In the genomic region with DNA sequence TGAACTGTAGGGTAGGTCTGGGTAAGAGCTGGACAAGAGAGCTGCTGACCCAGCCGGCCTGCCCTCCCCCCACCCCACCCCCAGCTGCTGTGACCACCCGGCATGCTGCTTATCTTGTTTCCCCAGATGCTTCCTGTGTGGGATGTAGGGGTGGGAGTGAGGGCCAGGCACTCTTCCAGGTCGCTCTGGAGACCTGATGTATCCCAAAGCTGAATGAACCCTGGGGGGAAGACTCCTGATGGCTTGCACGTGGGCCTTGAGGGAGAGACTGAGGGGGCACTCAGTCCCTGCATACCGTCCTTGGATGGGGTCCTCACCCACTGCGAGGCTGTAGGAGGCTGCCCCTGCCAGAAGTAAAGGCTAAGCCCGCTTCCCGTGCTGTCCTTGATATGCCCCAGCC, we compare ENCODE assay signal across 8 mouse cellular contexts. TPM values are rescaled to one million over a fixed set of nuclear protein-coding genes. Genes with fewer than 3 reads are reported as not detected.
DNase-seq lines count a peak whose midpoint lies in the region; ATAC-seq and TF ChIP-seq lines count a peak whose summit lies in the region.
"Had no signal": no experiment of that assay in that cellular context is flagged by ENCODE, and none has a peak within 500 bp of the region (broad histone marks: within the 10 kb centered on the region; RNA-seq: fewer than 3 reads in every experiment).

No protein-coding gene starts in this region.

- no peak for TF ChIP-seq CTCF in spleen, adult 2 months (IDR thresholded peaks at IDR 0.05; ENCODE audit: extremely low read depth, insufficient read depth, insufficient read length, insufficient replicate concordance)
- no peak for TF ChIP-seq CTCF in liver, adult 2 months (IDR thresholded peaks at IDR 0.05; ENCODE audit: low read depth, low read length)
- no peak for TF ChIP-seq CTCF in stomach, postnatal 0 days (IDR thresholded peaks at IDR 0.05; ENCODE audit: low read depth)
- no peak for TF ChIP-seq CTCF in thymus, adult 2 months (IDR thresholded peaks at IDR 0.05; ENCODE audit: borderline replicate concordance, control insufficient read depth, extremely low read depth, insufficient read depth, low read length, poor library complexity)

- H3K4me2 ChIP-seq in stomach, postnatal 0 days (replicated peaks; ENCODE audit: low read depth): no peak overlapping the region

- TF ChIP-seq EP300 in stomach, postnatal 0 days (optimal IDR thresholded peaks at IDR 0.05): no peak

- no peak for TF ChIP-seq POLR2A in spleen, adult 2 months (IDR thresholded peaks at IDR 0.05; ENCODE audit: low read depth, low read length)
- TF ChIP-seq POLR2A in liver, adult 2 months (IDR thresholded peaks at IDR 0.05; ENCODE audit: extremely low read depth, insufficient read depth, low read length): no peak
- no peak for TF ChIP-seq POLR2A in thymus, adult 2 months (IDR thresholded peaks at IDR 0.05; ENCODE audit: control insufficient read depth, extremely low read depth, insufficient read depth, low read length, poor library complexity)

- no peaks in the 10 kb centered on the region for H3K79me2 ChIP-seq in liver, adult 2 months (ENCODE audit: control insufficient read depth, insufficient read depth, low read length)

- H3K36me3 ChIP-seq in spleen, adult 2 months (ENCODE audit: control insufficient read depth, insufficient read depth, low read length): no peaks in the 10 kb centered on the region
- H3K36me3 ChIP-seq in liver, adult 2 months (ENCODE audit: control insufficient read depth, insufficient read depth, low read length): no peaks in the 10 kb centered on the region
- no peaks in the 10 kb centered on the region for H3K36me3 ChIP-seq in stomach, postnatal 0 days (ENCODE audit: control insufficient read depth, insufficient read depth, low read length)
- no peaks in the 10 kb centered on the region for H3K36me3 ChIP-seq in thymus, adult 2 months (ENCODE audit: control insufficient read depth, insufficient read depth, low read length)

- H3K4me1 ChIP-seq in spleen, adult 2 months (ENCODE audit: control insufficient read depth, insufficient read depth, insufficient read length): peaks cover 12% of the 10 kb centered on the region; the same call in 1 of the 2 replicates
- H3K4me1 ChIP-seq in liver, adult 2 months (ENCODE audit: control insufficient read depth, insufficient read depth, low read length): peaks cover 14% of the 10 kb centered on the region
- H3K4me1 ChIP-seq in stomach, postnatal 0 days (replicated peaks; ENCODE audit: control insufficient read depth, insufficient read depth): peaks cover 10% of the 10 kb centered on the region; the same call in 1 of the 2 replicates
- peaks cover 19% of the 10 kb centered on the region for H3K4me1 ChIP-seq in thymus, adult 2 months (replicated peaks; ENCODE audit: control insufficient read depth, insufficient read depth, low read length)

- intact Hi-C loops in heart, postnatal 10 days (cut with DNase I): loop anchor here (2.0 to 5.0 kb wide), 3 partner anchors 28 to 203 kb away; no protein-coding TSS in a partner anchor

- no peak for ATAC-seq in stomach, postnatal 0 days (ENCODE audit: low FRiP score, low TSS enrichment)

- 27% methylated on average over 8 of the region's 8 CpGs for WGBS in spleen, adult 2 months
- WGBS in liver, adult 2 months: 62% methylated on average over 8 of the region's 8 CpGs
- WGBS in stomach, postnatal 0 days: 38% methylated on average over 8 of the region's 8 CpGs
- WGBS in thymus, adult 2 months: 29% methylated on average over 8 of the region's 8 CpGs

- H3K9me3 ChIP-seq in stomach, postnatal 0 days (ENCODE audit: control insufficient read depth, low read length): no peaks in the 10 kb centered on the region

- H3K27ac ChIP-seq in spleen, adult 2 months (ENCODE audit: insufficient read depth, low read length): peak overlapping the region; percentile 42
- H3K27ac ChIP-seq in liver, adult 2 months (replicated peaks; ENCODE audit: insufficient read depth, low read depth, low read length): peak overlapping the region; percentile 30
- peak overlapping the region; percentile 88 for H3K27ac ChIP-seq in stomach, postnatal 0 days (replicated peaks)
- H3K27ac ChIP-seq in thymus, adult 2 months (ENCODE audit: control insufficient read depth, insufficient read depth, low read length): no peak overlapping the region

- no peak for DNase-seq in spleen, adult 2 months (ENCODE audit: low read depth in 1 of 2, low spot score in 2 of 2)
- DNase-seq in spleen, adult 12 weeks (ENCODE audit: low spot score): no peak
- peak; percentile 73 to 81 for DNase-seq in heart, postnatal 10 days
- no peak for DNase-seq in liver, adult 2 months (ENCODE audit: extremely low read depth, low read depth, low spot score)
- no peak for DNase-seq in stomach, postnatal 0 days (ENCODE audit: low spot score)
- no peak for DNase-seq in thymus, adult 2 months
- no peak for DNase-seq in right cerebral cortex, postnatal 14 days

- no peaks in the 10 kb centered on the region for H3K27me3 ChIP-seq in spleen, adult 2 months (ENCODE audit: control insufficient read depth, insufficient read depth, low read length)
- H3K27me3 ChIP-seq in liver, adult 2 months (ENCODE audit: control insufficient read depth, insufficient read depth, low read length): no peaks in the 10 kb centered on the region
- H3K27me3 ChIP-seq in stomach, postnatal 0 days (ENCODE audit: control insufficient read depth, insufficient read depth, low read length): no peaks in the 10 kb centered on the region
- H3K27me3 ChIP-seq in thymus, adult 2 months (ENCODE audit: control insufficient read depth, insufficient read depth, low read length): no peaks in the 10 kb centered on the region

- no peak overlapping the region for H3K4me3 ChIP-seq in spleen, adult 2 months (ENCODE audit: extremely low read depth, insufficient read depth, insufficient read length)
- no peak overlapping the region for H3K4me3 ChIP-seq in liver, adult 2 months (ENCODE audit: insufficient read depth, low read depth, low read length)
- H3K4me3 ChIP-seq in stomach, postnatal 0 days (ENCODE audit: low read depth, low read length): no peak overlapping the region
- no peak overlapping the region for H3K4me3 ChIP-seq in thymus, adult 2 months (ENCODE audit: control insufficient read depth, insufficient read depth, low read length)

- no peak overlapping the region for H3K9ac ChIP-seq in liver, adult 2 months (ENCODE audit: low read depth, low read length)
- H3K9ac ChIP-seq in stomach, postnatal 0 days (ENCODE audit: low read length): peak overlapping the region; percentile 38; the same call in 1 of the 2 replicates

RNA-seq across cellular contexts. Expression of gene Atp5mpl, which starts 21.7 kb away (rescaled TPM):
- 8.8 and 9.3 TPM in 2 replicates for polyA plus RNA-seq in spleen, adult 2 months (2012; rRNA removed)
- 1,000 to 10,000 TPM; 1,429 to 1,432 TPM for total RNA-seq in heart, postnatal 10 days (2021)
- 336 and 444 TPM in 2 replicates for total RNA-seq in liver, adult 2 months (2014; rRNA removed)
- polyA plus RNA-seq in liver, adult 2 months (2012; rRNA removed): 23.8 and 26.3 TPM in 2 replicates
- polyA plus RNA-seq in stomach, postnatal 0 days (2015; fragmentation: Nextera tagmentation; extraction: Ambion mirVana): 814 and 865 TPM in 2 replicates
- 32.8 and 46.5 TPM in 2 replicates for polyA plus RNA-seq in thymus, adult 2 months (2012; rRNA removed)

RNA-seq across cellular contexts. Expression of gene Tdrd9, which starts 26.2 kb away (rescaled TPM):
- polyA plus RNA-seq in spleen, adult 2 months (2012; rRNA removed): 0.02 TPM in 1 of 2 replicates, not detected in the other
- total RNA-seq in heart, postnatal 10 days (2021): under 1 TPM; 0.15 to 0.26 TPM
- not detected in 2 replicates for total RNA-seq in liver, adult 2 months (2014; rRNA removed)
- polyA plus RNA-seq in liver, adult 2 months (2012; rRNA removed): not detected in 2 replicates
- 0.01 TPM in 1 of 2 replicates, not detected in the other for polyA plus RNA-seq in stomach, postnatal 0 days (2015; fragmentation: Nextera tagmentation; extraction: Ambion mirVana)
- 0.09 and 0.15 TPM in 2 replicates for polyA plus RNA-seq in thymus, adult 2 months (2012; rRNA removed)

RNA-seq across cellular contexts. Expression of gene Rd3l, which starts 36.0 kb away (rescaled TPM):
- polyA plus RNA-seq in spleen, adult 2 months (2012; rRNA removed): not detected in 2 replicates
- total RNA-seq in heart, postnatal 10 days (2021): under 1 TPM; 0.26 to 0.64 TPM
- not detected in 2 replicates for total RNA-seq in liver, adult 2 months (2014; rRNA removed)
- polyA plus RNA-seq in liver, adult 2 months (2012; rRNA removed): not detected in 2 replicates
- 0.08 and 0.13 TPM in 2 replicates for polyA plus RNA-seq in stomach, postnatal 0 days (2015; fragmentation: Nextera tagmentation; extraction: Ambion mirVana)
- polyA plus RNA-seq in thymus, adult 2 months (2012; rRNA removed): not detected in 2 replicates
- polyA plus RNA-seq: brain, embryonic 14.5 days had no signal

RNA-seq across cellular contexts. Expression of gene Ppp1r13b, which starts 37.2 kb away (rescaled TPM):
- polyA plus RNA-seq in spleen, adult 2 months (2012; rRNA removed): 13.7 and 13.8 TPM in 2 replicates
- 10 to 100 TPM; 23.4 to 26.8 TPM for total RNA-seq in heart, postnatal 10 days (2021)
- total RNA-seq in liver, adult 2 months (2014; rRNA removed): 2.9 and 4.2 TPM in 2 replicates
- polyA plus RNA-seq in liver, adult 2 months (2012; rRNA removed): 4.5 and 5.4 TPM in 2 replicates
- polyA plus RNA-seq in stomach, postnatal 0 days (2015; fragmentation: Nextera tagmentation; extraction: Ambion mirVana): 18.9 and 21.5 TPM in 2 replicates
- 28.1 and 30.1 TPM in 2 replicates for polyA plus RNA-seq in thymus, adult 2 months (2012; rRNA removed)

Comparison
In these comparisons a context has a peak if more than half of its experiments do, and no peak if none do; other contexts are left out.
1. DNase-seq: peak in heart, postnatal 10 days (2 of 2); none in spleen, adult 2 months (0 of 2), spleen, adult 12 weeks (single experiment), liver, adult 2 months (single experiment), stomach, postnatal 0 days (single experiment), thymus, adult 2 months (single experiment) and right cerebral cortex, postnatal 14 days (single experiment).
2. RNA of gene Atp5mpl, which starts 21.7 kb away (polyA plus RNA-seq): 814 to 865 TPM in stomach, postnatal 0 days; 32.8 to 46.5 TPM in thymus, adult 2 months, 23.8 to 26.3 TPM in liver, adult 2 months and 8.8 to 9.3 TPM in spleen, adult 2 months; every median in the first group is over 10 times any median in the second.